Mouse (Mus musculus) spleen, adult 2 months (tissue): ENCODE data around the gene Hoxb5.

Experiments
- CTCF ChIP-seq: fragments of 200-500 bp; IDR thresholded peaks from 2 replicates; pipeline ENCODE4 v1.5.1; 2011; ENCODE audit warnings: mild to moderate bottlenecking, inconsistent platforms; ENCODE audit not compliant: insufficient read depth, insufficient read length, insufficient replicate concordance; ENCODE audit errors: extremely low read depth
- POLR2A ChIP-seq: fragments of 200-500 bp; IDR thresholded peaks from 2 replicates; pipeline ENCODE4 v1.6.1; 2011; ENCODE audit warnings: low read depth, low read length, inconsistent platforms

- TF ChIP-seq CTCF (no peak), POLR2A (no peak)
These were observed 46.0 kb upstream of the Hoxb5 start for GRCm38 (mm10) chr11:96257141-96257540.
